Mouse (Mus musculus) cerebellum, adult (tissue): ENCODE measurements around the gene Gjd3.
"Not testable (repeated sequence)": the region's sequence is repeated elsewhere in the genome, so short reads cannot be mapped to it uniquely, and the experiment has no call there.

ENCODE experiments used
- ATAC-seq: cut with Nextera tagmentation; 2 replicates; pipeline ENCODE4 v1.9.2; 2017; ENCODE audit warnings: mild to moderate bottlenecking, moderate library complexity, mixed read lengths; ENCODE audit not compliant: insufficient number of reproducible peaks, low FRiP score, low TSS enrichment

The Gjd3 gene

GRCm38 (mm10) chr11:98936606-98937409, 46.0 kb downstream of the Gjd3 start:
- ATAC-seq: no peak

DNA sequence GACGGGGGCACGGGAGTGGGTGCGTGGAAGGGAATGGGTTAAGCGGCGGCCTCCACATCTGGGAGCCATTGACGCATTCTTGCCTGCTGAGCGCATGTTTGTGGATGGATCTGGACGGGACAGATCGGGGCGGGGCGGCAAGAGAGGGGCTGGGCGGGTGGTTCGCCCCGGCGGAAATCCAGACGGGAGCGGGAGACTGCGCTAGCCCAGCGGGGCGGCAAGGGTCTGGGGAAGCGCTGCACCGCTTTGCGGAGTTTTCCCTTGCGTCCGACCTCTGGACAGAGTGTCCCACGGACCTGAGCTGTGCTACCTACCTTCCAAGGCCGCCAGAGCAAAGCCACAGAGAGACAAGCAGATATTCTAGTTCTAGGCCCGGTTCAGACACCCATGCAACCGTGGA, 46.6 kb downstream of the Gjd3 start:
- no peak for ATAC-seq

- ATAC-seq: no peak
Measured at GRCm38 (mm10) chr11:98935123-98935522, 47.7 kb downstream of the Gjd3 start.

GRCm38 (mm10) chr11:98934367-98934766, 48.4 kb downstream of the Gjd3 start:
- no peak for ATAC-seq

GRCm38 (mm10) chr11:98933847-98934246, 49.0 kb downstream of the Gjd3 start:
- not testable (repeated sequence) for ATAC-seq

DNA sequence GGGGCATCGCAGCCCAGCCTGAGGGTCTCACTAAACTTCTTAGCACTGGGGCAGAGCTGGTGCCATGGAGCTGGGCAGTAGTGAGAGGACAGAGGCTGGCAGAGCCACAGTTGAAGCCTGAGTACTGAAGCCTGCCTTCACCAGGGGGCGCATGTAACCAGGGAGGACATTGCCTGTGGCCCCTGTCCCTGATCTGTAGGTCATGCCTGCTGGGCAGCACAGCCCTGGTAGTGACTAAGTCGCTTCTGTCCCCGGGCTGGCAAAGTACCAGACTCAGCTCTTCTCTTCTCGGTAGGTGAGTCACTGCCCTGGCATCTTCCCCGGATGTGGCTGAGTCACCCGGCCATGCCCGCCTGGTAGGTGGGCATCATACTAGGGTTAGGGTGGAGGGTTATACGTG, 49.7 kb downstream of the Gjd3 start:
- no peak for ATAC-seq

- ATAC-seq: no peak
Measured at GRCm38 (mm10) chr11:98932293-98933091, 50.3 kb downstream of the Gjd3 start.
